Mouse (Mus musculus) kidney, postnatal 10 days (tissue): ENCODE measurements at regions not wholly inside any gene's neighbourhood (a gene's known extent, or its start where the extent isn't known, plus 50 kb on each side); places are given as distances from the start of the nearest gene placed in this dataset.
"Not testable (repeated sequence)": the region's sequence is repeated elsewhere in the genome, so short reads cannot be mapped to it uniquely, and the experiment has no call there.

Experiments used
- DNase-seq: peaks from one replicate; pipeline ENCODE4 v3.0.0; 2021; ENCODE audit warnings: mixed read lengths

DNA sequence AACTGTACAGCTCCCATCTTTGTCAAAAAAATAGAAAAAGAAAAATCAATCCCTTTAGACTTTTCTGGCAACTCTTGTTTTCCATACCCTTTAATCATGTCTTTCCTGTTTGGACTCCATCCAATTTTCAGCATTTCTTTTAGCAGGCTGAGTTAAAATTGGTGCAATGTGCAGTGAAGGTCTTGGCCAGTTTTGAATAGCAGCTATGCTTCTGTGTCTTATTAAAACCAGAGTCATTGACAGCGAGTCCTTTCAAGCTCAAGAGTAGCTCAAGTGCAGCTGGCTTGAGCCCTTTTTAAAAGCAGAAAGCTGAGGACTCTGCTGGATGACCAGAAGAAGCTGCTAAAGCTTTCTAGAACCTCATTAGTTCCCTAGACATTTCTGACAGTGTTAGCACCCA, 952.7 kb downstream of the Poteg start:
- DNase-seq, result no peak

DNA sequence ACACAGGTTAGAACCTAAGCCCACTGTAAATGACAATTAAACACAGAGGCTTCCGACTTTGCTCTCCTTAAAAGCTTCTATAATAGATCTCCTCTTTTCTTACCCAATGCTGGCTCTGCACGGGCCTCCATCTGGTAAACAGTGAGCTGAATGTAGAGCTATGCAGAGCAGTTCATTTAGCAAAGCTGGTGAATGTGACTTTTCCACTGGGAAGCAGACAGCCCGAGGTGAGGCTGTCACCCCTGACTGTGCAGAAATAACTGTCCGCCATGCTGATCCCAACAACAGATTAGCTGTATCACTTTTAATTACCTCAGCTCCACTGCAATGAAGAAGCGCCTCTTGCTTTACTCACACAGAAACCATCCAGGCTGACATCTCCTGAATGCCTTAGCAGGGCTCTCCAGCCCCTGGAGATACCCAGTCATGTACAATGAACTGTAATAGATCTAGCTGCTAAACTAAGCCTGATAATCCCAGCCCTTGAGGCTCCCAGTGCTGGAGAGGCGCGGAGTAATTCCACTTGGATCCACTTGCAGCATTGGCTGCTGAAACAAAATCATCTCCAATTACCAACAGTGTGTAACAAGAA, 980.2 kb downstream of the Poteg start:
- DNase-seq, result no peak

DNA sequence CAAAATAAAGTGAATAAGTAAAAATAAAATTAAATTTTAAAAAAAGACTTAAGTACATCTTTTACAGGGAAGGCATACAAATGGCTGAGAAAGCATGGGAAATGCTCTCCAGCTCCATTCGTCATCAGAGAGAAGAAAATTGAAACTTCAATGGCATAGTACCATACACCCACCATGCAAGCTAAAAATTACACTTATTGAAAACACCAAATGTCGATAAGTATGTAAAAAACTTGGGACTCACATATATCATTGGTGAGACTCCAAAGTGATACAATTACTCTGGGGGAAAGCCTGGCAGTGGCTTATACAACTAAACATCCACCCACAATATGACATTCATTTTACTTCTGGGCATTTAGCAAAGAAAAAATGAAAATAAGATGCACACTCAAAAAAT, 1025.7 kb downstream of the Poteg start:
- no peak for DNase-seq

DNA sequence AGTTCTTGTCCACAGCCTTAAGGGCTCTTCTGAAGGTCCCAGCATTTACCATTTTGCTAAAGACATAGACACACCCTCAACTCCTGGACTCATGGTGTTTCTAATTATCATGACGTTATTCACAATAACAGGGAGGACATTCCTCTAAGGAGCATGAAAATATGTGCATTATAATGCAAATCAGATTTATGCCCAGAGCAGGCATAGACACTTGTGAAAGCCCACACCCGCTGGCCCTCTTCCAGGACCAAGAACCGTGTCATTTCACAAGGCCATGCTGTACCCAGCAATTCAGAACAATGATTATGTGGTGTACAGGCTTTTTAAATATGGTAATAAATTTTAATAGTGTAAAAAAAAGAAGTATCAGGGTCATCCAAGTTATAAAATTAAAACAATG, 1040.4 kb downstream of the Poteg start:
- no peak for DNase-seq

DNA sequence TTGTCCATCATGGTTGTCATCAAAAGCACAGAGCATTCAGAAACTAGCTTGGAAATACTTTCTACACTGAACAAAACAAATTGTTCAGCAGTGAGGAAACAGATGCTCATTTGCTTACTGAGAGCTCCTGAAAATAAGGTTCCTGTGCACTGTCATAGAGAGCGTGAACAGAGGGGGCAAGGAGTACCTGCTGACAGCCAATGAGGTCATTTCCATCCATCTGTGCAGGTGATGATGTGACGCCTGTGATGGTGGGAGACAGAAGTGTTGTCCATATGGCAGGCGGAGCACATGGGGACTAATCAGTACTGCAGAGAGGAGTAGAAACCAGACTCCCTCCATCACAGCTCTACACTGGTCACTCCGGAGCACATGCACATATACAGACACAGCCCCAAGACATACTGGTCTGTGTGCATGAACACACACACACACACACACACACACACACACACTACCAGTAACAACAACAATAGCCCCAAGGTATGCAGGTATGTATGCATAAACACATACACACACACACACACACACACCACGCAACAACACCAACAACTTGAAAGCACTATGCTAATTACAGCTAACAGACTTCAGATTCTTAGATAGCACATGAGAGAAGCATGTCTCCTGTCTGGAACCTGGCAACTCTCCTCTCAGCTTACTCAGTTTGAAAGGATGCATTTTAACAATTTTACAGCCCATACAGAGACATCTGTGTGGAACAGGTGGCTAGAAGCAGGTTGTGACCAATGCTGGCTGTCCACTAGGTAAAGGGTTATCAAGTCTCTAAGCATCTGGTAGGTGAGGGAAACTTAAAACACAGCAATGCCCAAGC, 1056.2 kb downstream of the Poteg start:
- no peak for DNase-seq

DNA sequence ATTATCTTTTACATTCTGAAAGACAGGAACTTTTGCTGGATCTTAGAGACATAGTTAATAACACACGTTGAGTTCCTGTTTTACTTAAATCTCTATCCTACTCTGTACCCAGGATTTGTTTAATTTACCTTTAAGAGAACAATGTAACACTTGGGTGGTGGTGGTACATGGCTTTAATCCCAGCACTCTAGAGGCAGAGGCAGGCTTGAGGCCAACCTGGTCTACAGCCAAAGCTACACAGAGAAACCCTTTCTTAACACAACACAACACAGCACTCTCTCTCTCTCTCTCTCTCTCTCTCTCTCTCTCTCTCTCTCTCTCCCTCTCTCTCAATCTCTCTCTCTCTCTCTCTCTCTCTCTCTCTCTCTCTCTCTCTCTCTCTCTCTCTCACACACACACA, 1076.0 kb downstream of the Poteg start:
- not testable (repeated sequence) for DNase-seq

DNA sequence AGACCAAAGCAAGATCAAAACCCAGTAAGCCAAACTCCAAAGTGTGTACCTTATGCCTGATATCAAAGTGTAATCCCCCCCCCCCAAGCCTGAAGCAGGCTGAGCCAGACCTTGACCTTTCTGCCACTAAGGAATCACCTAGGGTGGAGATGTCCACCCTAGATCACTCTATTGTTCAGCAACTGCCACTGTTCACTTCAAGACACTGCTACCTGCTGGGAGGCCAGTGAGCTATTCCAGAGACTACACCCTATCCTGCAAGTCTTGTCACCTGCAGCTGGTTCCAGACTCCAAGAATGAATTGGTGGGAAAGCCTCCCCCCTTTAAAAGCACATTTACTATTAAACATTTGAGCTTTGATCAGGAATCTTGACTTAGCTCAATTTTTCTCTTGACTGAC, 1099.8 kb downstream of the Poteg start:
- DNase-seq, result no peak

DNA sequence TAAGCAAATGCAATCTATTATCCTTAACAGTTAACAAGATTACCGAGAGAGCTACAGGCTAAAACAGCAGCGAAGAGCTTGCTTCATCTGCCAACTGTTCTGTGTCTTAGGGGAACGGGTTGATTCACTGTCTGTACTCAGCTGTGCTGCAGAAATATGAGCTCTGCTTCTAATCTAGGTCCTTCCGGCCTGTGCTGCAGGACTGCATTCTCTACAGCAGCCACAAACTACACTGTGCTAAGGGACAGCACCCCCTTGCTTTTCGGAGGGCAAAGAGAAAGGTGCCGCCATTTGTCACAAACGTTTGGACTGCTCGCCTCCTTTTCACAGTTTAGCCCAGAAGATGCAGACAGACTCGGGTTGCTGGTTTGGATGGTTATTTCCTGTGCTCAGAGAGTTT, 1112.4 kb downstream of the Poteg start:
- peak; percentile 15 for DNase-seq

DNA sequence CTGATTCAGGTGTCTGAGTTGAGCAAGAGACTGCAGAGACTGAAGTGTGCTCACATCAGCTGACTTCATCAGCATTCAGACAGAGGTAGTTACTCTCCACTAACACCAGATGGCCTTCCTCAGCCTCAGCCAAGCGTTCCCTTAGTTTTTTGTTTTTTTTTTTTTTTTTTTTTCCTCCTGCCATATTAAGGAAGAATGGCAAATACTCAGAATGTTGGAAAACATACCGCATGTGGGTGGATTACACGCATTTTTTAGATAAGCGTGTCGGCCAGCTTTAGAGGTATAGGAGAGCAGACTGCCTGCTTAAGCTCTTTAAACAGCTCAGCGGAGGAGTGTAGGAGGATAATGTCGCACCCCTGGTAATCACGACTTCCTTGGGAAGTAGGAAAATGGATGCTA, 1131.8 kb downstream of the Poteg start:
- DNase-seq, result no peak

DNA sequence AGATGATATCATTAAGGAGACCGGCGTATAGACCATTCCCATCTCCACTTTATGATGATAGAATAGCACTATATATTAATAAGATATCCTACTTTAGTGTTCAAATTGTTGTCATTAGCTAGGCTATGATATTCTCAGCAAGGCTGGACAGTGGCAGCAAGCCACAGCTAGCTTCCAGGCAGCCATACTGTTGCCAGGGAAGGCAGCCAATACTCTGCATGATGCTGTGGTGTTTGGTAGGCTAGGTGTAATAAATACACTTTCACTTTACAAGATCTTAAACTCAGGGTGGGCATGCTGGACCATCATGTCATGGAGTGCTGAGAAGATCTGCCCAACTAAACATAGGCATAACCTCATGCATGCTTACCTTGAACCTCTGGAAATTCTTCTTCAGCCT, 1133.4 kb downstream of the Poteg start:
- DNase-seq, result no peak

DNA sequence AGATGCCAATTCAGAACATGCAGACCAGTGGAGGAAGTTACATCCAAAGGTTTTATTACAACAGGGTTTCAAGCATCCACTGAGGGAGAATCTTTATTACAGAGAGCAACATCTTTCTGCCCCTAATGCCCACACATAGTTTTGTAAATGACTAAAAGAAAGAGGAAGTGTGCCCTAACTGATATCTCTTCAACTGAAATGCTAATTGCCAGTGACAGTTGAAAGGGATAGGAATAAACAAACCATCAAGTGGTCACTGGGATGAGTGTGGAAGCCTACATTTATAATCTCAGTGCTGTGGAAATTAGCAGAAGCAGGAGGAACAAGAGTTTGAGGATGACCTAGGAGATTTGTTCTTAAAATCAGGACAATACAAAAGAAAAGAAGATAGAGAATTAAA, 1142.5 kb downstream of the Poteg start:
- no peak for DNase-seq

DNA sequence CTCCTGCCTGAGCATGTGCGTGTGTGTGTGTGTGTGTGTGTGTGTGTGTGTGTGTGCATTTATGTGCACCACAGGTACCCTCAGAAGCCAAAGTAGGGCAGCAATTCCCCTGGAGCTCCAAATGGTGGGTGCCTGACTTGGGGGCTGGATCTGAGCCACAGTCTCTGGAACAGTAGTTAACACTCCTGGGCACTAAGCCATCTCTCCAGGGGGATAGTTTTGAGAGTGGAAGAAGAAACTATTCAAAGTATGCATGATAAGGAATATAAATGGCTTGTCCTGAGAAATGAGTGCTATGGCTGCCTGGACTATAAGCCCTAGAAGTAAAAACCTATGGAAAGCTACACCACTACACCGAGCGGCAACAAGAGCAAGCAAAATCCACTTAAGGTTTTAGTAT, 1145.8 kb downstream of the Poteg start:
- DNase-seq, result peak; percentile 37

DNA sequence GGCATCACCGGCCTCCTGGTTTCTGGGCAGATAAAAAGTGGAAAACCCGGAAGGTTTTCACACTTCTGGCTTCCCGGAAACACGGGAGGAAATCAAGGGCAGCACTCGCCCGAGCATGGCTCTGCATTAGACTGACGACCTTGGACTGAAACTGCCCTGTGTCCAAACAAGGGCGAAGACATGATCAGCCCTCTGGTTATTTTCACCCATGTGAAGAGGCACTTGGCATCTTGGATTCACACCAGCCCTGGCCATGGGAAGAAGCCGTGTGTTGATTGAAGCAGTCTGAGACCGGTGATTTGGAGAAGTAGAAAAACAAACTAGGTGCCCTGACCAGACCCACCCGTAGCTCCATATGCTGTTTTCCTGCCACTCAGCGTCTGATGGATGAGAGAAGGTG, 1146.7 kb downstream of the Poteg start:
- no peak for DNase-seq

DNA sequence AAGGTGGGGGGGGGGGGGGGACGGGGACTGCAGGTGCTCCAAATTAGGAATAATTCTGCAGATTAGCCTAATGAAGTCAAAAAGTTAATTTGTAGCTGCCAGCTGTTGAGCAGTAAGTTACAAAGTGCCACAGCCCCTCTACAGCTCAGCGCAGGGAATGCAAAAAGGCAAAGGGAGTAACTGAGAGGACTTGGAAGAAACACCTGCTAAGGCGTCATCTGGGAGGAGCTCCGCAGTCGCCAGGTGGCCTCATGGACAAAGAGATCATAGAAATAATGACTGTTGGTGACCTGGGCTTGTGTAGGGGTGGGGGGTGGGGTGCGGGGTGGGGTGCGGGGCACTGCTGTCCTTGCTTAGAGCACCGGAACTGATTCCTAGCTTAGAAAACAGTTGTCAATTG, 1147.1 kb downstream of the Poteg start:
- no peak for DNase-seq

DNA sequence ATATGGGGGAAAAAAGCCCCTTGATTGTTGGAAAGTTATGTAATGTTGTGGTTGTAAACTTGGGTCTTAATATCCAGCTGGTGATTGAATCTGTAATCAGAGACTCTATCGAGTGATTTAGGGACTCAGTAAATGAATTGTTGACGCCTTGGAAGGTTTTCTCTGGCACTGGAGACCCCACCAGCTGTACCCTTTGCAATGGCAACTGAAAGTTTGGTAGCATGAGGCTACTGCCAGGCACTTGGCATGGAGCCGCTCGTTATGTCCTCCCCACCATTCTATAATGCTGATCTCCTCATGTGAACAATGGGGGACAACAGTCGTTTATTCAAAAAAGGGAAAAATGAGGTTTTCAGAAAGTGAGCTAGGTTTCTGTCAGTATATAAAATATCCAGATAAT, 1148.4 kb downstream of the Poteg start:
- DNase-seq, result no peak
